8 mouse cellular contexts compared by ENCODE assay signal in genomic region chr10:94990768-94991563, GRCm38 (mm10). TPM values are rescaled to one million over a fixed set of nuclear protein-coding genes. Genes with fewer than 3 reads are reported as not detected.
A peak's percentile ranks its signal among the peaks of the same experiment; 100 is the strongest.
DNase-seq lines count a peak whose midpoint lies in the region; ATAC-seq lines count a peak whose summit lies in the region.

No protein-coding gene starts in this region.

- peak; percentile 35 for DNase-seq in left cerebral cortex, adult 11 months (ENCODE audit: low spot score)
- DNase-seq in left cerebral cortex, adult 8-10 months (ENCODE audit: low spot score in 2 of 2) = no peak
- peak; percentile 7 for DNase-seq in yolk sac, embryonic 10.5 days (ENCODE audit: low spot score)

- H3K27ac ChIP-seq in embryonic facial prominence, embryonic 15.5 days (replicated peaks) = peak overlapping the region; percentile 73
- H3K27ac ChIP-seq in heart, embryonic 12.5 days (ENCODE audit: poor library complexity, severe bottlenecking) = peak overlapping the region; percentile 46; the same call in 1 of the 2 replicates
- peak overlapping the region; percentile 54; the same call in 1 of the 2 replicates for H3K27ac ChIP-seq in kidney, embryonic 15.5 days
- no peak overlapping the region for H3K27ac ChIP-seq in liver, embryonic 12.5 days
- H3K27ac ChIP-seq in neural tube, embryonic 15.5 days (replicated peaks) = peak overlapping the region; percentile 68

- peak overlapping the region; percentile 50 for H3K4me2 ChIP-seq in embryonic facial prominence, embryonic 15.5 days (replicated peaks)
- peak overlapping the region; percentile 66 for H3K4me2 ChIP-seq in heart, embryonic 12.5 days
- peak overlapping the region; percentile 60 for H3K4me2 ChIP-seq in kidney, embryonic 15.5 days
- H3K4me2 ChIP-seq in liver, embryonic 12.5 days = peak overlapping the region; percentile 50
- peak overlapping the region; percentile 52 for H3K4me2 ChIP-seq in neural tube, embryonic 15.5 days

- H3K36me3 ChIP-seq in embryonic facial prominence, embryonic 15.5 days = no peaks in the 10 kb centered on the region
- no peaks in the 10 kb centered on the region for H3K36me3 ChIP-seq in heart, embryonic 12.5 days
- H3K36me3 ChIP-seq in kidney, embryonic 15.5 days = no peaks in the 10 kb centered on the region
- no peaks in the 10 kb centered on the region for H3K36me3 ChIP-seq in liver, embryonic 12.5 days
- H3K36me3 ChIP-seq in neural tube, embryonic 15.5 days = no peaks in the 10 kb centered on the region

- peak; percentile 50 for ATAC-seq in embryonic facial prominence, embryonic 15.5 days (ENCODE audit: insufficient number of reproducible peaks, low FRiP score, low TSS enrichment, low read depth)
- ATAC-seq in heart, embryonic 12.5 days (ENCODE audit: insufficient number of reproducible peaks, low FRiP score) = no peak
- ATAC-seq in kidney, embryonic 15.5 days (replicated peaks; ENCODE audit: low FRiP score) = peak; percentile 12; the same call in 1 of the 2 replicates
- ATAC-seq in liver, embryonic 12.5 days = no peak
- ATAC-seq in neural tube, embryonic 15.5 days (ENCODE audit: low FRiP score) = peak; percentile 49

- peak overlapping the region; percentile 30 for H3K4me3 ChIP-seq in embryonic facial prominence, embryonic 15.5 days (replicated peaks)
- peak overlapping the region; percentile 29 for H3K4me3 ChIP-seq in heart, embryonic 12.5 days
- H3K4me3 ChIP-seq in kidney, embryonic 15.5 days (replicated peaks) = peak overlapping the region; percentile 32
- H3K4me3 ChIP-seq in liver, embryonic 12.5 days = no peak overlapping the region
- peak overlapping the region; percentile 25 for H3K4me3 ChIP-seq in neural tube, embryonic 15.5 days (replicated peaks)

- H3K27me3 ChIP-seq in embryonic facial prominence, embryonic 15.5 days = no peaks in the 10 kb centered on the region
- H3K27me3 ChIP-seq in heart, embryonic 12.5 days (replicated peaks) = no peaks in the 10 kb centered on the region
- H3K27me3 ChIP-seq in kidney, embryonic 15.5 days = no peaks in the 10 kb centered on the region
- H3K27me3 ChIP-seq in liver, embryonic 12.5 days (replicated peaks) = peaks cover 21% of the 10 kb centered on the region
- 0 out of 2 replicates have a peak, but pooled peaks cover 3% of the 10 kb centered on the region for H3K27me3 ChIP-seq in neural tube, embryonic 15.5 days (replicated peaks)

- peaks cover 18% of the 10 kb centered on the region for H3K4me1 ChIP-seq in embryonic facial prominence, embryonic 15.5 days
- H3K4me1 ChIP-seq in heart, embryonic 12.5 days (replicated peaks) = peaks cover 12% of the 10 kb centered on the region
- H3K4me1 ChIP-seq in kidney, embryonic 15.5 days = 0 out of 2 replicates have a peak, but pooled peaks cover 7% of the 10 kb centered on the region
- peaks cover 7% of the 10 kb centered on the region; the same call in 1 of the 2 replicates for H3K4me1 ChIP-seq in liver, embryonic 12.5 days
- H3K4me1 ChIP-seq in neural tube, embryonic 15.5 days = peaks cover 25% of the 10 kb centered on the region

- no peaks in the 10 kb centered on the region for H3K9me3 ChIP-seq in embryonic facial prominence, embryonic 15.5 days (replicated peaks)
- H3K9me3 ChIP-seq in heart, embryonic 12.5 days (replicated peaks) = no peaks in the 10 kb centered on the region
- H3K9me3 ChIP-seq in kidney, embryonic 15.5 days (replicated peaks) = no peaks in the 10 kb centered on the region
- H3K9me3 ChIP-seq in liver, embryonic 12.5 days (replicated peaks) = no peaks in the 10 kb centered on the region
- H3K9me3 ChIP-seq in neural tube, embryonic 15.5 days (replicated peaks) = no peaks in the 10 kb centered on the region

- no peak overlapping the region for H3K9ac ChIP-seq in embryonic facial prominence, embryonic 15.5 days
- H3K9ac ChIP-seq in heart, embryonic 12.5 days = peak overlapping the region; percentile 52; the same call in 1 of the 2 replicates
- 0 out of 2 replicates have a peak overlapping the region, but pooled peaks have one; percentile 29 for H3K9ac ChIP-seq in kidney, embryonic 15.5 days
- H3K9ac ChIP-seq in liver, embryonic 12.5 days = no peak overlapping the region
- H3K9ac ChIP-seq in neural tube, embryonic 15.5 days (replicated peaks) = no peak overlapping the region

- WGBS in embryonic facial prominence, embryonic 15.5 days = 19% methylated on average over 17 of the region's 17 CpGs
- WGBS in heart, embryonic 12.5 days = 10% methylated on average over 17 of the region's 17 CpGs
- WGBS in kidney, embryonic 15.5 days = 17% methylated on average over 17 of the region's 17 CpGs
- WGBS in liver, embryonic 12.5 days (ENCODE audit: insufficient replicate concordance) = 29% methylated on average over 17 of the region's 17 CpGs
- 24% methylated on average over 17 of the region's 17 CpGs for WGBS in neural tube, embryonic 15.5 days

RNA-seq across cellular contexts. Expression of gene Plxnc1, which starts 46.3 kb away (rescaled TPM):
- 10 to 100 TPM; 32.6 to 44.3 (median 38.4) TPM for total RNA-seq in left cerebral cortex, adult 8-10 months (2022)
- polyA plus RNA-seq in embryonic facial prominence, embryonic 15.5 days (2015; fragmentation: Nextera tagmentation; extraction: Ambion mirVana) = 2.3 and 2.5 TPM in 2 replicates
- polyA plus RNA-seq in heart, embryonic 12.5 days (2016; fragmentation: Nextera tagmentation; extraction: Ambion mirVana) = 6.7 and 8.5 TPM in 2 replicates
- 1.8 TPM in 2 replicates for polyA plus RNA-seq in kidney, embryonic 15.5 days (2015; fragmentation: Nextera tagmentation; extraction: Ambion mirVana)
- 3.9 and 4.4 TPM in 2 replicates for polyA plus RNA-seq in liver, embryonic 12.5 days (2016; fragmentation: Nextera tagmentation; extraction: Ambion mirVana)
- polyA plus RNA-seq in neural tube, embryonic 15.5 days (2015; fragmentation: Nextera tagmentation; extraction: Ambion mirVana) = 7.6 and 9.8 TPM in 2 replicates

Comparison
In these comparisons a context has a peak if more than half of its experiments do, and no peak if none do; other contexts are left out.
1. DNase-seq: peak in left cerebral cortex, adult 11 months (single experiment) and yolk sac, embryonic 10.5 days (single experiment); none in left cerebral cortex, adult 8-10 months (0 of 2).
2. ATAC-seq: peak in embryonic facial prominence, embryonic 15.5 days (single experiment), kidney, embryonic 15.5 days (single experiment) and neural tube, embryonic 15.5 days (single experiment); none in heart, embryonic 12.5 days (single experiment) and liver, embryonic 12.5 days (single experiment).
3. H3K9ac ChIP-seq: peak in heart, embryonic 12.5 days (single experiment) and kidney, embryonic 15.5 days (single experiment); none in embryonic facial prominence, embryonic 15.5 days (single experiment), liver, embryonic 12.5 days (single experiment) and neural tube, embryonic 15.5 days (single experiment).
4. Peak in every context shown above with its lines, with median percentiles within 50 percentile points of each other: H3K4me2 ChIP-seq.